Mouse (Mus musculus): Measurements from ENCODE around the gene Gbp6.
"Not testable (repeated sequence)": the region's sequence is repeated elsewhere in the genome, so short reads cannot be mapped to it uniquely, and the experiment has no call there.

Gene Gbp6

DNA sequence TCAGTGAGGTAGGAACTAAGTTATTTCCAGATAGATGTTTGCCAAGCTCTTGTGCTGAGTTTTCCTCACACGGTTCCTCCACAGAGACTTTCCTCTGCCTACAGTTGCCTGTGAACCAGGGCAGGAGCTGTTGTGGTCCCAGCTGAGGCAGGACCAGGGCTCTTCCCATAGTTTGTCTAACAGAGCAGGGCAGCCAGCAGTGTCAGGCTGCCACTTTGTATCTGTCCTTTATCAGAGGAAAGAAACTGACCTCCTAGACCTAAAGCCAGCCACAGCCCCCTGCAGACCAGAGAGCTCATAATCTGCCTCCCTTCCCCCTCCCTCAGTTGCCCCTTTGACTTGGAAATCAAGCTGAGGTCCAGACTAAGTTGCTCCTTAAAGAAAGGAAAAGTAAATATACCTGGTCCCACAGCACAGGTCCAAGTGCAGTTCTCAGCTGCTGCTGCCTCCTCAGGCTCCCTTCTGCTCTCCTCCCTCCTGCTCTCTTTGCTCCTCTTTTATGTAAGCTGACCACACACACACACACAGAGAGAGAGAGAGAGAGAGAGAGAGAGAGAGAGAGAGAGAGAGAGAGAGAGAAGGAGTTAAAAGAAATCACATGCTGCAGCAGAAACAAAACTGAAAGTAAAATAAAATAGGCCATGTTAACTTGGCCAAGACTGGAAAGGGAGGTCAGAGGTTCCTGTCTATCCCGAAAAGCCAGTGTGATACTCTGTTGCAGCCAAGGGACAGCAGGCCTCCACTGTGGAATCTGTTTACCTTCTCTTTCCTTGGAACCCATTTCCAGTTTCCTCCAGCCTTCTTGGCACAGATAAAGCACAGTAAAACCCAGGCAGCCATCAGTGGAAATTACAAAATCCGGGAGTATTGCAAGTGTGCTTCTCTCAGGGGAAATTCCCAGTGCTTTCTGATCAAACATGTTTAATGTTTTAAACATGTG is at the start of gene Gbp6, which contains the start of gene Gm43302:
Gene Gbp6, minus strand, starts transcription at position 473 of the 940 bp plus-strand sequence.
Gene Gm43302, minus strand, starts transcription at position 470 of the 940 bp plus-strand sequence.
- DNase-seq (ENCODE audit: low read depth, low spot score): not testable (repeated sequence)

DNA sequence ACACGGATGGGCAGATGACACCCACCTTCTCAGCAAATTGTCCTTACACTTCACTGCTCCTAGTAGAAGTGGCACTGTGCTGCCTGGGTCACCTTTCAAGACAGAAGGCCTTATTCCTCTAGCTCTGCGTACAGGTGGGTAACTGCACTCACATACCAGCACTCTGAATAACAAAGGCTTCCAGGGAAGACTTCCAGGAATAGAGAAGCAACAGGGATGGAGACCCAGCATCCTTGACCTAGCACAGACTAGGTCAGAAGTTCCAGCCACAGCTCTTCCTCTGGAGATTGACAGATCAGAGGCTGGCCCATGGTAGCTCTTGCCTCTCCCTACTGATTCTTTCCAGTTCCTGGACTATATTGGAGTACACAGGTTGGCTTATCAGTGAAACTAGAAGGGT is 47.8 kb upstream of the Gbp6 start:
- DNase-seq (ENCODE audit: low read depth, low spot score): no peak

GRCm38 (mm10) chr5:105322543-105322942 is 29.0 kb upstream of the Gbp6 start:
- no peak for DNase-seq (ENCODE audit: low read depth, low spot score)

GRCm38 (mm10) chr5:105310941-105311340 is 17.4 kb upstream of the Gbp6 start:
- DNase-seq (ENCODE audit: low read depth, low spot score): no peak

DNA sequence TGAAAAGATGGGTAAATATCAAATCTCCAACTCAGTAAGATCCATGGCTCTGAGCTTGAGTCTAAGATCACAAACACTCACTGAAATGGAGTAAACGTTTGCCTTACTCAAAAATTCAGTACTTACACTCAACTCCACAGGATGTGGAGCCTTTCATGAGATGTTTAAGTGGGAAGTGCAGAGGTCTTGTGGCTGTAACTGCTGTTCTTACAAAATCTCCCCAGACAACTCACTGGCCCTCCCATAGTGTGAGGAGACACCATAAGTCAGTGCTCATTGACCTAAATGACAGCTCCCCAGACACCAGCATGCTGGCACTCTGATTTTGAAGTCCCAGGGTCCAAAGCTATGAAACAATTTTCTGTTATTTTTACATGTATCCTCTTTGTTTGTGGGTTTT is 15.7 kb upstream of the Gbp6 start:
- DNase-seq (ENCODE audit: low read depth, low spot score): not testable (repeated sequence)

DNA sequence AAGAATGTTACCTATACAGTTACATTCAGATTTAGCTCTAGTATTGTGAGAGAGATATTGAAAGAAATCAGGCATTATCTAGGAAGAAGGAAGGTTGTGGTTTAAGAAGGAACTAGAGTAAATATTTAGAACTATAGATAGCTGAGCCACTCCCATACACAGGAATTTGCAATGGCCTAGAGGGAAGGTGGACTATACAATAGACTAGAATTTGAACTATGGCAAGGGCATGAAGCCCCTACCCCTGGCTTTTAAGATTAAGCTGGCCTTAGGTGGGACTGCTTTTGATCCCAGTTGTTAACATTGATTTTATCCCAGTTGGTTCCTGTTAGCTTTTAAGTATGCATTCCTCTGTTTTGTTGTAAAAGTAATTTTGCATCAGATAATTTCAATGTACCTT is 13.4 kb upstream of the Gbp6 start:
- DNase-seq (ENCODE audit: low read depth, low spot score): not testable (repeated sequence)

DNA sequence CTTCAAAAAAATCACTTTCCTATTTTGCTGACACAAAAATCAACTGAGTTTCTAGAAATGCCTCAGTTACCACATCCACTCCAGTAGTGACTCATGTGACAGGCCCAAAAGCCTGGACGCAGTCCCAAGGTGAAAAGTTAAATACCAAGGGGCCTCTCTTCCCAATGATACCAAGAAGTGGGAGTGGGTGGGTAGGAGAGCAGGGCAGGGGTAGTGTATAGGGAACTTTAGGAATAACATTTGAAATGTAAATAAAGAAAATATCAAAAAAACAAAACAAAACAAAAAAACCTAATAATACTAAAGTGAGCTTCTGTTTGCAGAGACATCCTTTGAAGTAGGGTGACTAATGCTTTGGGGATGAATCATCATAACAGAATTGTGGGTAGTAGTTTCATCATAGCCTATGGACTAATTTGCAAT is 12.7 kb upstream of the Gbp6 start:
- DNase-seq (ENCODE audit: low read depth, low spot score): no peak

GRCm38 (mm10) chr5:105305671-105306070 is 12.2 kb upstream of the Gbp6 start:
- not testable (repeated sequence) for DNase-seq (ENCODE audit: low read depth, low spot score)

DNA sequence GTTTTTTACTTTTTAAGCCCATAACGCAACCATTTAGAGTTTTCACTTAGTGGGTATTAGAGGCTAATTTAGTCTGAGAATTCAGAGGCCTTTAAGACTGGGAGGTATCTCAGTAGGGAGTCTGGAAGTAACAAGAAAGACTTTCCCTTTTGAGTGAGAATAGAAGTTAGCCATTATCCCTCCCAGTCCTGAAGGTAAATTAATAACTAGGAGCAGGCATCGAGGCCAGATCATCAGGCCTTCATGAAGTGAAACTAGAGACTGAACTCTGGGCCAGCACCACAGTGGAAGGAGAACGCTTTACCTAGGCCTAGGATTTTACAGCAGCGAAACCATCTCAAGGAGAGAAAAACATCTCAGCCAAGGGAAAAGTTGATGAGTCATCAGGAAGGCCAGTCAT is 8.5 kb upstream of the Gbp6 start:
- DNase-seq (ENCODE audit: low read depth, low spot score): no peak

- DNase-seq (ENCODE audit: low read depth, low spot score): no peak
Measured at GRCm38 (mm10) chr5:105301531-105301930, 8.0 kb upstream of the Gbp6 start.

DNA sequence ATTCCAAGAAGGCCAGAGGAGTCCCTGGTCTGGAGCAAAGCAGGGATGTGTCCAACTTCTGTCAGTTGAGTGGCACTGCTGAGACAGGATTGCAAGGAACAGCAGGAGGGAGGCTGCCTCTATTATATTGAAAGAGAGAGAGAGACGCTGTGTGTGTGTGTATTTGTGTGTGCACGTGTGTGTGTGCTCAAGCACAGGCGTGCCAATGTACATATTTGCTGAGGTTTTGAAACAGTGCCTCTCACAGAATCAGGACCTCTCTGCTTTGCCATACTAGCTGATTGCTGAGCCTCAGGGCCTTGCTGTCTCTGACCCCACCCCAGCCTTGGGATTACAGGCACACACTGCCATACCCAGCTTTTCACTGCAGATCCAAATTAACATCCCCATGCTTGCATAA is 2.2 kb upstream of the Gbp6 start:
- no peak for DNase-seq (ENCODE audit: low read depth, low spot score)

DNA sequence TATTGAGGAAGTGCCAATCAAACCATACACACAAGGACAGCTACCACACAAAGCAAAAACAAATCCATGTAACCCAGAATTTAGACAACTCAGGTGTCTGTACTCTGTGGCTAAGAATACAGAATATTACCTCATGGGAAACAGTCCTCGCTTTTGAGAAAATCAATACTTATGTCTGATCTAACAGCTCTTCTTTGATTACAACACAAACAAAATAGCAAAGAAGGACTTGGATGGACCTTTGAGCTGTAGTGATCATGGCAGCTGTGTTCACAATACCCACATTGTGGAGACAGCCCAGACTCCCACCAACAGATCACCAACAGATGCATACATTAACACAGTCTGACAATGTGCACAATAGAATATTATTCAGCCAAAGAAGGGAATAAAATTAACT is 1.0 kb downstream of the Gbp6 start:
- no peak for DNase-seq (ENCODE audit: low read depth, low spot score)

GRCm38 (mm10) chr5:105290921-105291320 is 2.6 kb downstream of the Gbp6 start:
- DNase-seq (ENCODE audit: low read depth, low spot score): not testable (repeated sequence)

- not testable (repeated sequence) for DNase-seq (ENCODE audit: low read depth, low spot score)
Measured at GRCm38 (mm10) chr5:105260673-105261072, 32.8 kb downstream of the Gbp6 start.

DNA sequence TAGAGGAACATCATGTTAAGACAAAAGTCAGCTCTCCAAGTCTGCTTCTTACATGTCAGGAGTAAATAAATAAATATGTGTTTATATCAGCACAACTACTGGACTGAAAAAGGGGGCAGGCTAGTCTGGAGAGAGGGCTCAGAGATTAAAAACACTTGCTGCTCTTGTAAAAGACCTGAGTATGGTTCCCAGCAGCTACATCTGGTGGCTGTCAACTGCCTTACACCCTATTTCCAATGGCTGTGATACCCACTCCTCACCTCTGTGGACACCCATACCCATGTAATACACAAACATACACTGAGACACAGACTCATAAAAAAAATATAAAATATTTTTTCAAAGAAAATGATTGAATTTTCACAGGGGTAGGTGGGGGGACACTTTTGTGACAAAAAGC is 41.0 kb downstream of the Gbp6 start:
- no peak for DNase-seq (ENCODE audit: low read depth, low spot score)

- DNase-seq (ENCODE audit: low read depth, low spot score): not testable (repeated sequence)
Measured at GRCm38 (mm10) chr5:105244741-105245140, 48.8 kb downstream of the Gbp6 start.

DNA sequence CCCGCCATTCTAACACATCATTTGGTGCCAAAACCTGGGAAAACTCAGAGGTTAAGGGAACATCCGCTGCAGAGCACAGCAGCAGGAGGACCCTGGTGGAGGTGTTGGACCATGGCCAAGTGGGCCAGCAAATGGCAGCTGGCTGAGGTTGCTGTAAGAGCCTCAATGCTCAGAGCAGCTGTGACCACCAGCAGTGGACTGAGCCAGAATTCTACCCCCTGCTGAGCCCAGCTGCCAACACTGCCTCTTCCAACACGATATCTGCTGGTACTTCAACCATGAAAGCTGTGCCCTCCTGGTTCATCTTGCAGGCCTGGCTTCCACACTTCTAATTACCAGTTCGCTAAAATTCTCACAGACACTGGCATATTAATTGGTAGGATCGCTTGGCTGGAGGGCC is 52.5 kb downstream of the Gbp6 start:
- not testable (repeated sequence) for DNase-seq (ENCODE audit: low read depth, low spot score)

GRCm38 (mm10) chr5:105239483-105240047 is 53.9 kb downstream of the Gbp6 start, which contains the start of gene Gbp10:
TSS of gene Gbp10 (minus strand) at chr5:105239533.
- not testable (repeated sequence) for DNase-seq (ENCODE audit: low read depth, low spot score)

GRCm38 (mm10) chr5:105238402-105238801 is 55.1 kb downstream of the Gbp6 start:
- DNase-seq (ENCODE audit: low read depth, low spot score): not testable (repeated sequence)

- not testable (repeated sequence) for DNase-seq (ENCODE audit: low read depth, low spot score)
Measured at GRCm38 (mm10) chr5:105236040-105236439, 57.5 kb downstream of the Gbp6 start.
